Mouse (Mus musculus) myocyte (in vitro differentiated cells): ENCODE data around the gene Selenop. TPM values are rescaled to one million over a fixed set of nuclear protein-coding genes. Genes with fewer than 3 reads are reported as not detected.
A peak's percentile ranks its signal among the peaks of the same experiment; 100 is the strongest.

ENCODE experiments used
- H3K27me3 ChIP-seq: one replicate; pipeline ENCODE4 v1.6.1; 2011; ENCODE audit not compliant: control insufficient read depth, insufficient read depth, insufficient read length
- H3K36me3 ChIP-seq: one replicate; pipeline ENCODE4 v1.6.1; 2011; ENCODE audit not compliant: control insufficient read depth, insufficient read depth
- H3K4me2 ChIP-seq: one replicate; pipeline ENCODE4 v1.6.1; 2011; ENCODE audit warnings: low read depth, control low read depth
- H3K4me3 ChIP-seq: one replicate; pipeline ENCODE4 v1.5.1; 2011; ENCODE audit warnings: mild to moderate bottlenecking, control low read depth, moderate library complexity
- H3K79me2 ChIP-seq: one replicate; pipeline ENCODE4 v1.6.1; 2011; ENCODE audit not compliant: control insufficient read depth, insufficient read depth
- H3ac ChIP-seq: one replicate; pipeline ENCODE4 v1.6.1; 2011; ENCODE audit not compliant: control insufficient read depth, insufficient read length
- CEBPB ChIP-seq: IDR thresholded peaks from 2 replicates; pipeline ENCODE4 v1.6.1; 2011; ENCODE audit warnings: mild to moderate bottlenecking, moderate library complexity; ENCODE audit not compliant: poor library complexity, insufficient read depth, severe bottlenecking
- E2F4 ChIP-seq: IDR thresholded peaks from one replicate; pipeline ENCODE4 v1.6.1; 2011; ENCODE audit warnings: mild to moderate bottlenecking, control low read depth, moderate library complexity; ENCODE audit not compliant: insufficient read depth
- MAX ChIP-seq: IDR thresholded peaks from one replicate; pipeline ENCODE4 v1.6.1; 2011; ENCODE audit warnings: low read depth, mild to moderate bottlenecking, control low read depth
- MYOD1 ChIP-seq, 3 experiments: IDR thresholded peaks; one replicate each; pipeline ENCODE4 v1.6.1; 2011; ENCODE audit warnings: control low read depth in 2 of 3, low read depth in 2 of 3, mild to moderate bottlenecking in 2 of 3, moderate library complexity in 1 of 3; ENCODE audit not compliant: insufficient read length in 2 of 3, control insufficient read depth in 1 of 3
- MYOG ChIP-seq, 3 experiments: IDR thresholded peaks; one replicate each; pipeline ENCODE4 v1.6.1; 2011; ENCODE audit warnings: control low read depth in 2 of 3, low read depth in 2 of 3, mild to moderate bottlenecking in 2 of 3; ENCODE audit not compliant: insufficient read length in 2 of 3, control insufficient read depth in 1 of 3, insufficient read depth in 1 of 3
- POLR2A ChIP-seq: IDR thresholded peaks from one replicate; pipeline ENCODE4 v1.6.1; 2011; ENCODE audit warnings: low read depth, mild to moderate bottlenecking, control low read depth, moderate library complexity; ENCODE audit not compliant: insufficient read length
- POLR2AphosphoS2 ChIP-seq: IDR thresholded peaks from one replicate; pipeline ENCODE4 v1.6.1; 2011; ENCODE audit warnings: low read depth, control low read depth; ENCODE audit not compliant: insufficient read length
- REST ChIP-seq: IDR thresholded peaks from one replicate; pipeline ENCODE4 v1.6.1; 2011; ENCODE audit warnings: mild to moderate bottlenecking, control low read depth, moderate library complexity; ENCODE audit not compliant: insufficient read depth, insufficient read length
- SRF ChIP-seq: IDR thresholded peaks from one replicate; pipeline ENCODE4 v1.6.1; 2011; ENCODE audit warnings: low read depth; ENCODE audit not compliant: control insufficient read depth, insufficient read length
- TCF12 ChIP-seq: IDR thresholded peaks from one replicate; pipeline ENCODE4 v1.6.1; 2011; ENCODE audit warnings: mild to moderate bottlenecking, control low read depth; ENCODE audit not compliant: poor library complexity, insufficient read depth, severe bottlenecking
- TCF3 ChIP-seq: IDR thresholded peaks from one replicate; pipeline ENCODE4 v1.6.1; 2011; ENCODE audit warnings: low read depth, control low read depth; ENCODE audit not compliant: insufficient read length
- USF1 ChIP-seq: IDR thresholded peaks from one replicate; pipeline ENCODE4 v1.6.1; 2011; ENCODE audit warnings: low read depth, mild to moderate bottlenecking, control low read depth, moderate library complexity
- polyA plus RNA-seq: library from polyadenylated mRNA; unstranded; fragments of >200 nt; fragmentation: generic; extraction: Trizol; gene quantifications from one replicate; pipeline ENCODE4 v1.2.1, GENCODE M21; 2012; ENCODE audit warnings: missing spikeins

The Selenop gene
- polyA plus RNA-seq, 1 experiment = 5.1 TPM

DNA sequence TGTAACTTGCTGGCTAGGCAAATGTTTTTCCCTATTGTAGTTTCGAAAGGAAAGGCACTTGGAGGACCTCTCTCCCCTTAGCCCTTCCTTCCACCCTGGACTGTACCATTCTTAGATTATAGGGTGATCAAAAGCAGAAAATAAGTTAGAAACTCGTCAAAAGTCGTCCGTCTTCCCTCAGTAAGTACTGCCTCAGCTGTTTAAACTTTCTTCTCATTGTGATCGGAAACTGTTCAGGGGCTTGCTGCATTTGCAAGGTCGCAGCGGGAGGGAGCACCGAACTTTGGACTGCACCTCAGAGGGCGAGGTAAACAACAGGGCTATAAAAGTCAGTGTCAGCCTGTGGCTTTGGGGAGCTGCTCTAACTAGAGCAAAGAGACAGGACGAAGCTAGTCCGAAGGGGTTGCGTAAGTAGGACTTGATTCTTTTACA lies 2.3 kb downstream of the Selenop start:
- no peak overlapping the region for H3K4me3 ChIP-seq
- no peaks in the 10 kb centered on the region for H3K27me3 ChIP-seq
- H3K36me3 ChIP-seq = no peaks in the 10 kb centered on the region
- no peak overlapping the region for H3ac ChIP-seq
- peak; percentile 33; the same call in 1 of the 2 replicates for TF ChIP-seq CEBPB
- TF ChIP-seq TCF3 = no peak
- peak; percentile 22 for TF ChIP-seq POLR2AphosphoS2
- no peak for TF ChIP-seq REST
- no peak for TF ChIP-seq MYOD1 (IDR thresholded peaks at IDR 0.05; ENCODE audit: control insufficient read depth in 1 of 3, insufficient read length in 2 of 3, low read depth in 2 of 3)
- no peak for TF ChIP-seq TCF12
- no peak for TF ChIP-seq SRF
- no peak for TF ChIP-seq USF1
- H3K79me2 ChIP-seq = no peaks in the 10 kb centered on the region
- H3K4me2 ChIP-seq = peak overlapping the region; percentile 62

DNA sequence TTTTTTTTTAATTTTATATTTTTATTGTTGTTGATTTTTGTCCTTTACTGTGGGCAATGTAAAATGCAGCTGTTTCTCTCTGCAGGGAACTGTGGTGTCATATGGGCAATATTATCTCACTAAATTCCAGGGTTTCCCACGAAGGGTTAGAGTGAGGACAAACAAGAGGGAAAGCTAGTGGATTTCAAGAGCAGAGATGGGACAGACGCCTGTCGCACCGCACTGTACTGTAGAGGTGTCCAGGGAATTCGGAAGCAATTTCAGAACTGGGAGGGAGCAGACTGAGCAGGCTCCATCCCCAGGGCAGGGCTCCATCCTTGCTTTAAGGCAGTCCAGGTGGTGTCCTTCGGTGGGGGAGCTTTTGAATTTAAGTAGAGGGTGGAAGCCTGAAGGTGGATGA lies 2.9 kb downstream of the Selenop start:
- no peak overlapping the region for H3K4me3 ChIP-seq
- peak overlapping the region; percentile 62 for H3K4me2 ChIP-seq
- H3ac ChIP-seq = no peak overlapping the region
- TF ChIP-seq TCF12 (no peak), MAX (no peak), POLR2AphosphoS2 (no peak)
- H3K79me2 ChIP-seq = no peaks in the 10 kb centered on the region
- H3K27me3 ChIP-seq = no peaks in the 10 kb centered on the region
- no peaks in the 10 kb centered on the region for H3K36me3 ChIP-seq

DNA sequence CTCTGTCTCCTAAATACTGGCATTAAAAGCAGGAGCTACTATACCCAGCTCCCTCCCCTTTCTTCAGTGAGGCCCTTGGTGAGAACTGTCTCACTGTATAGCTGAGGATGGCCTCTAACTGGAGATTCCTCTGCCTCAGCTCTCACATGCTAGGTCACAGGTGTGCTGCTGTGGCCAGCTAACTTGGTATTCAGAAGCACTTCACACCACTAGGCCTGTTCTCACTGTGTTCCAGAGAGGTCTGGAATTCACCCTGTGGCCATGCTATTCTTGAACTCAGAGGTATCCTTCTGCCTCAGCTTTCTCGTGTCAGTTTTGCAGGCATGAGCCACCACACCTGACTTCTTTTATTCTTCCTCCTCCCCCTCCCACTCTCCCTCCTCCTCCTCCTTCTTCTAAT lies 4.8 kb downstream of the Selenop start:
- no peaks in the 10 kb centered on the region for H3K36me3 ChIP-seq
- H3K79me2 ChIP-seq = no peaks in the 10 kb centered on the region
- no peaks in the 10 kb centered on the region for H3K27me3 ChIP-seq
- H3K4me2 ChIP-seq = no peak overlapping the region
- no peak overlapping the region for H3ac ChIP-seq
- H3K4me3 ChIP-seq = no peak overlapping the region
- TF ChIP-seq E2F4 (no peak), TCF3 (no peak), REST (no peak), MYOD1 (IDR thresholded peaks at IDR 0.05; ENCODE audit: control insufficient read depth in 1 of 3, insufficient read length in 2 of 3, low read depth in 2 of 3) (no peak), SRF (no peak), USF1 (no peak), MAX (no peak), POLR2AphosphoS2 (no peak), CEBPB (no peak), TCF12 (no peak), MYOG (IDR thresholded peaks at IDR 0.05; ENCODE audit: control insufficient read depth in 1 of 3, insufficient read depth in 1 of 3, insufficient read length in 2 of 3, low read depth in 2 of 3) (no peak), POLR2A (no peak)

DNA sequence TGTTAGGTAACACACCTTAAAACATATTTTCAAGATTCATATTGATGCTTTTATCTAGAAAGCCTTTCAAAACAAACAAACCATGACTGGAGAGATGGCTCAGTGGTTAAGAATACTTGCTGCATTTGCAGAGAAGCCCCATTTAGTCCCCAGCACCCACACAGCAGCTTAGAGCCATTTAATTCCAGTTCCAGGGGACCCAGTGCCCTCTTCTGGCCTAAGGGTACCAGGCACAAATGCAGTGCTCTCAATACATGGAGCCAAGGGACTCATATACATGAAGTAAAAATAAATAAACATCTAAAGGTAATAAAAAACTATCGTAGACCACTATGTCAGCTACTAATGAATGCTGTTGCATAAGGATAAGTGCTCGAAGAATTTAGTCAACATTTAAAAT lies 9.0 kb downstream of the Selenop start:
- Histone ChIP-seq H3K4me3 (no peak overlapping the region), H3K36me3 (no peaks in the 10 kb centered on the region), H3ac (no peak overlapping the region), H3K79me2 (no peaks in the 10 kb centered on the region), H3K27me3 (no peaks in the 10 kb centered on the region), H3K4me2 (no peak overlapping the region)
- TF ChIP-seq POLR2A (no peak), MYOG (IDR thresholded peaks at IDR 0.05; ENCODE audit: control insufficient read depth in 1 of 3, insufficient read depth in 1 of 3, insufficient read length in 2 of 3, low read depth in 2 of 3) (no peak), CEBPB (no peak), MYOD1 (IDR thresholded peaks at IDR 0.05; ENCODE audit: control insufficient read depth in 1 of 3, insufficient read length in 2 of 3, low read depth in 2 of 3) (no peak), TCF12 (no peak), TCF3 (no peak), MAX (no peak)

DNA sequence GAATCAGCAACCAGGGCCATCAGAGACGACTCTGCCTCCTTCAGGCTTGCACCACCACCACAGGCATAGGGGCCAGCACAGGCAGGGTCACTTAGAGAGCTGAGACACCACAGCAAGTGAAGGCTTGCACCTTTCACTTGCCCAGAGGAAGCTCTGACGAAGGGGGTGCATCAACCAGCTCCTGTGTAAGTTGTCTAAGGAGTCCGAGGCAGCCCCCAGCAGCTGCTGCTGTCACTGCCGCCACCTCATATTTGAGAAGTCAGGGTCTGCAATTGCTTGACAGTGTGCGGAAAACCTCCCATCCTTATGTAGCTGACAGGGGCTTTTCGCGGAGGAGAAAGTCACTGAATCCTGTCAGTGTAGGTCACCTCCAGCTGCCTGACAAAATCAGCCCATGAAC lies 10.9 kb downstream of the Selenop start:
- H3ac ChIP-seq = no peak overlapping the region
- H3K27me3 ChIP-seq = no peaks in the 10 kb centered on the region
- TF ChIP-seq POLR2A (no peak), MYOG (IDR thresholded peaks at IDR 0.05; ENCODE audit: control insufficient read depth in 1 of 3, insufficient read depth in 1 of 3, insufficient read length in 2 of 3, low read depth in 2 of 3) (no peak), MAX (no peak), MYOD1 (IDR thresholded peaks at IDR 0.05; ENCODE audit: control insufficient read depth in 1 of 3, insufficient read length in 2 of 3, low read depth in 2 of 3) (no peak), POLR2AphosphoS2 (no peak), REST (no peak), E2F4 (no peak), TCF3 (no peak), TCF12 (no peak), USF1 (no peak), CEBPB (no peak), SRF (no peak)
- H3K79me2 ChIP-seq = no peaks in the 10 kb centered on the region
- H3K36me3 ChIP-seq = no peaks in the 10 kb centered on the region
- H3K4me2 ChIP-seq = no peak overlapping the region
- H3K4me3 ChIP-seq = no peak overlapping the region
